Mouse (Mus musculus) midbrain, postnatal 0 days (tissue): ENCODE results near the gene Arl4c. TPM values are rescaled to one million over a fixed set of nuclear protein-coding genes. Genes with fewer than 3 reads are reported as not detected.

ENCODE experiments used
- ATAC-seq: fragments of 200-750 bp; cut with Nextera tagmentation; 2 replicates; pipeline ENCODE4 v1.8.0; 2017; ENCODE audit warnings: moderate number of reproducible peaks, mild to moderate bottlenecking, moderate TSS enrichment, moderate library complexity; ENCODE audit not compliant: low FRiP score
- DNase-seq: peaks from one replicate; pipeline ENCODE4 v3.0.0-alpha.2; 2015; ENCODE audit warnings: low spot score
- H3K27ac ChIP-seq: fragments of 300-500 bp; sonication (generic); 2 replicates; pipeline ENCODE4 v1.5.1; 2014; ENCODE audit warnings: low read depth, mild to moderate bottlenecking, low read length, mixed read lengths
- H3K27me3 ChIP-seq: fragments of 300-500 bp; sonication (generic); 2 replicates; pipeline ENCODE4 v1.6.1; 2014; ENCODE audit warnings: low read length, control low read depth, mixed read lengths; ENCODE audit not compliant: insufficient read depth
- H3K36me3 ChIP-seq: fragments of 300-500 bp; sonication (generic); 2 replicates; pipeline ENCODE4 v1.6.1; 2014; ENCODE audit warnings: low read length, control low read depth, mixed read lengths; ENCODE audit not compliant: insufficient read depth
- H3K4me1 ChIP-seq: fragments of 300-500 bp; sonication (generic); 2 replicates; pipeline ENCODE4 v1.6.1; 2014; ENCODE audit warnings: mild to moderate bottlenecking, control low read depth, antibody characterized with exemption, low read length, mixed read lengths; ENCODE audit not compliant: insufficient read depth
- H3K4me2 ChIP-seq: fragments of 300-500 bp; sonication (generic); 2 replicates; pipeline ENCODE4 v1.6.1; 2014; ENCODE audit warnings: low read depth, mild to moderate bottlenecking, low read length, mixed read lengths; ENCODE audit not compliant: poor library complexity, severe bottlenecking
- H3K4me3 ChIP-seq: fragments of 300-500 bp; sonication (generic); 2 replicates; pipeline ENCODE4 v1.5.1; 2014; ENCODE audit warnings: low read depth, mild to moderate bottlenecking, low read length, moderate library complexity
- H3K9ac ChIP-seq: fragments of 300-500 bp; sonication (generic); replicated peaks from 2 replicates; pipeline ENCODE4 v1.6.1; 2014; ENCODE audit warnings: mild to moderate bottlenecking, low read length, moderate library complexity, mixed read lengths; ENCODE audit not compliant: poor library complexity, severe bottlenecking
- H3K9me3 ChIP-seq: fragments of 300-500 bp; sonication (generic); 2 replicates; pipeline ENCODE4 v1.6.1; 2016; ENCODE audit warnings: low read length, control low read depth
- CTCF ChIP-seq: IDR thresholded peaks from 2 replicates; pipeline ENCODE4 v1.5.1; 2016; ENCODE audit warnings: antibody characterized with exemption, mild to moderate bottlenecking
- WGBS: fragments of 180-500 bp; shearing (Covaris S2); extraction: QIAGEN DNeasy Blood & Tissue Kit; methylation state at CpG from one replicate; pipeline ENCODE4 v1.1.7; 2014; 5-methylcytosine and 5-hydroxymethylcytosine counted together
- polyA plus RNA-seq: library from polyadenylated mRNA; unstranded; fragments of >200 nt; fragmentation: Nextera tagmentation; extraction: Ambion mirVana; gene quantifications from 2 replicates; pipeline ENCODE4 v1.2.1, GENCODE M21; 2015
- total RNA-seq: library from RNA; depleted of rRNA; stranded (reverse); fragments of >200 nt; gene quantifications from 2 replicates; pipeline ENCODE4 v1.2.3, GENCODE M21; 2014

The Arl4c gene
- total and polyA plus RNA-seq, 2 experiments from 2014 or later, result 47.4 to 101 TPM

DNA sequence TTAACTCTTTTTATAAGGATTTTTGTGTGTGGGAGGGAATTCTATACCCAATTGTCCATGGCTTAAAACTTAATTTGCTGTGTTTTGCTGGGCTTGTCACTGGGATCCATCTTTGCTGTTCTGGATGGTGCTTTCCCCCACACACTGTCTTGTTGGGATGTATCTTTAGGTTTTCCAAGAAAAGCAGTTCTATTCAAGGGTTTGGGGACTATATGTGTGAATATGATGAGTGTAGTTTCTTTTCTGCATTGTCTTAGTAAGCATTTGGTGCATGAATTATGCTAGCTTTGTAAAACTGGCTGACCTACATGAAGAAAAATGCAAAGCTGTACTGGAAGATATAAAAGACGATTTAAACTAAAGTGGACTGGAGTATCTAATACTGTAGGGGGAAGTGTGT, 23.7 kb upstream of the Arl4c start:
- WGBS, result 75% methylated on average over 1 of the region's 1 CpGs
- Histone ChIP-seq H3K27ac (no peak overlapping the region), H3K27me3 (no peaks in the 10 kb centered on the region), H3K36me3 (no peaks in the 10 kb centered on the region), H3K4me2 (no peak overlapping the region), H3K4me1 (no peaks in the 10 kb centered on the region), H3K9me3 (no peaks in the 10 kb centered on the region), H3K4me3 (no peak overlapping the region), H3K9ac (no peak overlapping the region)
- DNase-seq (no peak), ATAC-seq (no peak)
- no peak for TF ChIP-seq CTCF

DNA sequence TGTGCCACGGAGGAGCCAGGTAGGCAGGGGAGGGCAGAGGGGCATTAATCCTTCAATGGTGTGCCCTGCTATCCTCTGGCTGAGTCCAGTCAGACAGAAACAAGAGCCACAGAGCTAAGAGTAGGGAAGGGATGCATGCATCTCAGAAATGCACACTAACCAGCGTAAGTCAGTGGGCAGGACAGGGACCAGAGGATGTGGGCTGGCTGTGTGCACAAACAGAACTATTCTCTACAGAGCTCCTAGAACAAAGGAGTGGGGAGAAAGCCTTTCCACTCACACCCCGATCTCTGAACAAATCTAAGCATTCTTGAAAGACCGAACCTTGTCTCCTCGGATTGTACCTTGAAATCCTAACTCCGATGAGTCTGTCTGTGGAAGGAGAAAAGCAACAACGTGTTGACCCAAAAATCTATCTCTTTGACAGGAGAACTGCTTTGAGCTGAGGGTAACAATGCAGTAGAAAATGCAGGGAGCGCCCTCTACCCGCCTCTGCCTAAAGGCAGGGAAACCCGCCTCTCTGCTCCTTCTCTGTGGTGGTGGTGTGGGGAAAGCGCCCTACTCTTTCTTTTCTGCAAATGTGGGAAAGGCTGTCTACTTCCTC, 18.7 kb upstream of the Arl4c start:
- H3K4me2 ChIP-seq, result no peak overlapping the region
- 45% methylated on average over 11 of the region's 11 CpGs for WGBS
- H3K9me3 ChIP-seq, result no peaks in the 10 kb centered on the region
- H3K27ac ChIP-seq, result no peak overlapping the region
- no peak overlapping the region for H3K9ac ChIP-seq
- ATAC-seq (no peak), DNase-seq (no peak)
- no peaks in the 10 kb centered on the region for H3K36me3 ChIP-seq
- no peaks in the 10 kb centered on the region for H3K27me3 ChIP-seq
- H3K4me1 ChIP-seq, result 0 out of 2 replicates have a peak, but pooled peaks cover 2% of the 10 kb centered on the region
- peak; percentile 47 for TF ChIP-seq CTCF
- H3K4me3 ChIP-seq, result no peak overlapping the region

DNA sequence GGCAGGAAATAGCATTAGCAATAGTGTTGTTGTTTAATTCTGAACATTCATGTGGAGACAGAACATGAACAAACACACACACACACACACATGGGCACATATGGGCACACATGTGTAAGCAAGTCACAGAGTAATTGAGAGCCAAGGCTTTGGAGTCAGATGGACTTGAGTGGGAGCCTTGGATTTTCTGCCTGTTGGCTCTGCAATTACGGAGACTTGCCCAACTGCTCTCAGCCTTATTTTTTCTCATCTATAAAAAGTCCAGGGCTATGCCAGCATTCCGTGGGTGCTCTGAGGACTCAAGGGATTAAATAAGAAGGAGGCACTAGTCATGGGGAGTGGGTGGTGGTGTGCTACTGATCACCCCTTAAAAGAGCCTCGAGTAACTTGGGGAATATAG, 16.5 kb upstream of the Arl4c start:
- 73% methylated on average over 3 of the region's 3 CpGs for WGBS

DNA sequence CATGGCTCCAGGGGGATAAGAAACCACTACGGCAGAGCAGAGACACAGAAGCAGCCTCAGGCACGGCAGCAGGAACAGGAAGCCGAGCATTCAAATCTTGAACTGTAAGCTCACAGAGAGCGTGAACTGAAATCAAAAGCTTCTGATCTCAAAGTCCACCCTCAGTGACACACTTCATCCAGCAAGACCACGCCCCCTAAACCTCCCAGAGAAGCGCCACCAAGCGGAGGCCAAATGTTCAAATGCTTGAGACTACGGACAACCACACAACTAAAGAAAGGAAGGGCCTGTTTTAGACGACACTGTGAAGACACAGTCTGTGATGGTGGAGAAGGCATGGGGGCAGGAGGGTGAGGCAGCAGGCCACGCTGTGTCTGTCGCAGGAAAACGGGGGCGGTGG, 15.7 kb upstream of the Arl4c start:
- 80% methylated on average over 13 of the region's 13 CpGs for WGBS
- H3K36me3 ChIP-seq, result no peaks in the 10 kb centered on the region
- H3K27me3 ChIP-seq, result no peaks in the 10 kb centered on the region
- no peaks in the 10 kb centered on the region for H3K9me3 ChIP-seq
- DNase-seq, result no peak
- no peak overlapping the region for H3K4me3 ChIP-seq
- no peak for ATAC-seq
- TF ChIP-seq CTCF, result no peak
- H3K27ac ChIP-seq, result peak overlapping the region; percentile 21; the same call in 1 of the 2 replicates
- no peak overlapping the region for H3K9ac ChIP-seq
- no peak overlapping the region for H3K4me2 ChIP-seq
- H3K4me1 ChIP-seq, result 0 out of 2 replicates have a peak, but pooled peaks cover 2% of the 10 kb centered on the region

More for the DNA sequence above, 16.5 kb upstream of the Arl4c start:
- H3K9me3 ChIP-seq, result no peaks in the 10 kb centered on the region
- no peak overlapping the region for H3K4me3 ChIP-seq
- no peaks in the 10 kb centered on the region for H3K27me3 ChIP-seq
- no peaks in the 10 kb centered on the region for H3K36me3 ChIP-seq
- H3K9ac ChIP-seq, result no peak overlapping the region
- H3K27ac ChIP-seq, result no peak overlapping the region
- TF ChIP-seq CTCF, result no peak
- H3K4me2 ChIP-seq, result no peak overlapping the region
- H3K4me1 ChIP-seq, result 0 out of 2 replicates have a peak, but pooled peaks cover 2% of the 10 kb centered on the region
- DNase-seq, result no peak
- no peak for ATAC-seq

DNA sequence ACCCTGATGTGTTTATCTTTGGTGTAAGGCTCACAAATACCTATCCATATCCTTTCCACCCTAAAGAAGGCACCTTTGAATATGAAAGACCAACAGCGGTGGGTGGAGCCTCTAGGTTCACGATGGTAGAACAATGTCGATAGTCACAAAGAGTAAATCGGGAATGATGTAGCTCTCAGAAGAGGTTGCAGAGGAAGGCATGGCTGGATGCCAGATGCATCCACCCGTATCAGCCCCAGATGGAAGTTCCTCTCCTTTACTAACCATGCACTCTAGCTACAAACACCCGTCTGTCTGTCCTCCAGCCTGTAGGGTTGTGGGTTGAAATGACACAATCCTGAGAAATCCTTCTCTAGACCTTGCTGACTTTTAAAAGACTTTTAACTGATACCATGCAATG, 10.0 kb upstream of the Arl4c start:
- H3K27me3 ChIP-seq, result no peaks in the 10 kb centered on the region
- no peak for TF ChIP-seq CTCF
- ATAC-seq (no peak), DNase-seq (no peak)
- no peak overlapping the region for H3K27ac ChIP-seq
- H3K9me3 ChIP-seq, result no peaks in the 10 kb centered on the region
- WGBS, result 89% methylated on average over 6 of the region's 6 CpGs
- peaks cover 3% of the 10 kb centered on the region; the same call in 1 of the 2 replicates for H3K4me1 ChIP-seq
- H3K4me3 ChIP-seq, result no peak overlapping the region
- H3K36me3 ChIP-seq, result no peaks in the 10 kb centered on the region
- no peak overlapping the region for H3K9ac ChIP-seq
- no peak overlapping the region for H3K4me2 ChIP-seq

DNA sequence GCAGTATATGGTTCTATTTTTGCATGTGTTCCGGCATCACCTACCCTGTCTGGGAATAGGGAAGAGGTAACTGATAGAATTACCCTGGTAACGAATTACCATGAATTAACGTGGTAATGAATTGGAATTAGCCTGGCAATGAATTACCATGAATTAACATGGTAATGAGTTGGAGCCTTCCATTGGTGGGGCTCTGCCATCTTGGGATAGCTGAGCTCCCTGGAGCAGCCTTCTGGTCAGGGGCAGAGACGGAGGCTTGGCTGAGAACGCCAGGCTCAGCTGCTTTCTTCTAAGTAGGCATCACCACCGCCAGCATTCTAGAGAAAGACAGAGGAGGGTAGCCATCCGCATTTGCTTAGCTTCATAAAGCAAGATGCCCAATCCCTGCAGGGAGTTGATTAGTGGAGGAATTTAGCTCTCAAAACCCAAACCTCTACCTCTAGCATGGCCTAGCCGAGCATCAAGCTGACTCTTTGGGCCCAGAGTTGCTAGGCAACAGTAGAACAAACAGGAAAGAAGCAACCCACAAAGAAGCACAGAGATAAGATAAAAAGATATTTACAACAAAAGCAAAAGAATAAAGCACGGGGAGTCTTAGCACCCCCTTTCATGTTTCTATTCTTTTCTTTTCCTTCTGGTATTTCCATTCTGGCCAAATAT, 6.8 kb upstream of the Arl4c start:
- 28% methylated on average over 9 of the region's 9 CpGs for WGBS
- peak overlapping the region; percentile 58 for H3K27ac ChIP-seq
- DNase-seq, result peak; percentile 48

More for the DNA sequence above, 6.8 kb upstream of the Arl4c start:
- no peaks in the 10 kb centered on the region for H3K27me3 ChIP-seq
- no peak overlapping the region for H3K4me3 ChIP-seq
- no peaks in the 10 kb centered on the region for H3K9me3 ChIP-seq
- no peak for ATAC-seq
- H3K9ac ChIP-seq, result no peak overlapping the region
- H3K4me2 ChIP-seq, result no peak overlapping the region
- H3K4me1 ChIP-seq, result peaks cover 6% of the 10 kb centered on the region; the same call in 1 of the 2 replicates
- TF ChIP-seq CTCF, result no peak
- H3K36me3 ChIP-seq, result no peaks in the 10 kb centered on the region
